Mouse (Mus musculus) cerebellum, adult 8-10 months (tissue): Measurements from ENCODE around the gene Evi5l.

Source experiments
- DNase-seq: peaks from one replicate; pipeline ENCODE4 v3.0.0; 2022

The Evi5l gene

GRCm38 (mm10) chr8:4205246-4206123 lies 39.1 kb downstream of the Evi5l start:
- no peak for DNase-seq

GRCm38 (mm10) chr8:4206182-4207015 lies 40.0 kb downstream of the Evi5l start:
- peak; percentile 32 for DNase-seq

- no peak for DNase-seq
These were observed 40.6 kb downstream of the Evi5l start for GRCm38 (mm10) chr8:4207016-4207350.

GRCm38 (mm10) chr8:4211097-4211496 lies 44.7 kb downstream of the Evi5l start:
- no peak for DNase-seq

- DNase-seq, result peak; percentile 25
These were observed 46.4 kb downstream of the Evi5l start for GRCm38 (mm10) chr8:4212809-4213209.

GRCm38 (mm10) chr8:4213210-4214005 lies 47.0 kb downstream of the Evi5l start:
- peak; percentile 28 for DNase-seq

GRCm38 (mm10) chr8:4214006-4214980 lies 47.9 kb downstream of the Evi5l start:
- DNase-seq, result no peak

- DNase-seq, result peak; percentile 32
These were observed 49.9 kb downstream of the Evi5l start for GRCm38 (mm10) chr8:4216296-4216695.

- DNase-seq, result peak; percentile 59
These were observed 50.6 kb downstream of the Evi5l start, which contains the start of gene Prr36 for GRCm38 (mm10) chr8:4216791-4217621. Gene Prr36, minus strand, starts transcription at chr8:4217459.

GRCm38 (mm10) chr8:4219617-4220016 lies 53.2 kb downstream of the Evi5l start:
- DNase-seq, result no peak

GRCm38 (mm10) chr8:4222059-4222458 lies 55.7 kb downstream of the Evi5l start:
- DNase-seq, result no peak

GRCm38 (mm10) chr8:4226323-4226722 lies 60.0 kb downstream of the Evi5l start:
- DNase-seq, result no peak

GRCm38 (mm10) chr8:4226739-4227347 lies 60.5 kb downstream of the Evi5l start, which contains the start of gene Lrrc8e:
Gene Lrrc8e, plus strand, starts transcription at chr8:4226827.
- no peak for DNase-seq

GRCm38 (mm10) chr8:4227919-4228318 lies 61.6 kb downstream of the Evi5l start:
- DNase-seq, result no peak

GRCm38 (mm10) chr8:4229784-4230183 lies 63.4 kb downstream of the Evi5l start:
- DNase-seq, result no peak

GRCm38 (mm10) chr8:4230612-4231351 lies 64.4 kb downstream of the Evi5l start:
- no peak for DNase-seq

- DNase-seq, result no peak
These were observed 71.6 kb downstream of the Evi5l start for GRCm38 (mm10) chr8:4237814-4238433.

GRCm38 (mm10) chr8:4238434-4239192 lies 72.2 kb downstream of the Evi5l start, which contains the start of the genes Map2k7 and Gm49320:
Gene Map2k7, plus strand, starts transcription at chr8:4238740.
Gene Gm49320, plus strand, starts transcription at chr8:4238865.
- DNase-seq, result peak; percentile 100
